In the genomic region with DNA sequence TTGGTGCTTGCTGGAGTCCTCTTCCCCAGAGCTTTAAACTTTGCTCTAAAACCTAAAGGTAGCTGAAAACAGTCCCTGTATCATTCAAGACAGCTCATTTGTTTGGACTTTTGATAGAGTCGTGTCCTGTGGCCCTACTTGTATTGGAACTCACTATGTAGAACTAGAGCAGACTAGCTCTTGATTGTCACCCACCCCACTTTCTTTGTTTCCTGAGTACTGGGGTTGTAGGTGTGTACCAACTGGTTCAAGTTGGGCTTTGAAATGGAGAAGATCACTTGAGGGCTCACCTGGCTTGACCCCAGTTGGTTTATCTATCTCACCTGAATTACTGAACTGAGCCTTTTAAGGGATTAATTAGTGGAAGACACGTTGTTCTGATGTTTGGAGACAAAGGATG, we compare ENCODE assay signal across 30 mouse cellular contexts. TPM values are rescaled to one million over a fixed set of nuclear protein-coding genes. Genes with fewer than 3 reads are reported as not detected.
DNase-seq lines count a peak whose midpoint lies in the region; ATAC-seq and TF ChIP-seq lines count a peak whose summit lies in the region.
"Had no signal": no experiment of that assay in that cellular context is flagged by ENCODE, and none has a peak within 500 bp of the region (broad histone marks: within the 10 kb centered on the region; RNA-seq: fewer than 3 reads in every experiment).

No protein-coding gene starts in this region.

- no peak overlapping the region for H3K9ac ChIP-seq in ES-E14 (ENCODE audit: insufficient read depth, low read depth, low read length, poor library complexity, severe bottlenecking)
- no peak overlapping the region for H3K9ac ChIP-seq in liver, embryonic 11.5 days (ENCODE audit: low read depth, low read length)
- H3K9ac ChIP-seq: embryonic facial prominence, embryonic 13.5 days; embryonic facial prominence, embryonic 15.5 days; forebrain, embryonic 12.5 days had no signal

- in situ Hi-C loops in ES-E14 (cut with MboI; ENCODE audit: low sequenced_read_pairs in 2 of 2, unreplicated experiment in 2 of 2) = no loop called here

- H3K36me3 ChIP-seq in ES-E14 (ENCODE audit: control insufficient read depth, insufficient read depth, low read length, poor library complexity, severe bottlenecking) = no peaks in the 10 kb centered on the region
- no peaks in the 10 kb centered on the region for H3K36me3 ChIP-seq in liver, embryonic 11.5 days (ENCODE audit: control insufficient read depth, insufficient read depth, low read length)
- H3K36me3 ChIP-seq: embryonic facial prominence, embryonic 13.5 days; embryonic facial prominence, embryonic 15.5 days; forebrain, embryonic 10.5 days; forebrain, embryonic 12.5 days had no signal

- 55% methylated on average over 2 of the region's 2 CpGs for WGBS in liver, embryonic 11.5 days

- DNase-seq in ES-E14 (ENCODE audit: low read depth, low spot score) = peak; percentile 44
- DNase-seq in WW6 (ENCODE audit: low read depth, low spot score) = peak; percentile 28
- no peak for DNase-seq in adrenal gland, postnatal 4 days (ENCODE audit: low spot score in 2 of 2)
- no peak for DNase-seq in liver, embryonic 11.5 days (ENCODE audit: low spot score)
- no peak for DNase-seq in left cerebral cortex, postnatal 36 days (ENCODE audit: low spot score in 2 of 2)
- DNase-seq: adrenal gland, adult 8-10 months; adrenal gland, postnatal 14 days; adrenal gland, postnatal 36 days; cerebellum, adult 11 months; cerebellum, adult 18-20 months; cerebellum, adult 8-10 months; cerebellum, adult 9-11 months; cerebellum, postnatal 14 days; cerebellum, postnatal 36 days; embryo, embryonic 11 days had no signal

- intact Hi-C loops in left cerebral cortex, postnatal 36 days (cut with DNase I) = no loop called here

- no peak overlapping the region for H3K4me3 ChIP-seq in ES-E14 (ENCODE audit: insufficient read depth in 1 of 2, low read depth in 1 of 2, low read length in 2 of 2, poor library complexity in 1 of 2, severe bottlenecking in 1 of 2)
- no peak overlapping the region for H3K4me3 ChIP-seq in liver, embryonic 11.5 days (ENCODE audit: low read depth, low read length)
- H3K4me3 ChIP-seq: embryonic facial prominence, embryonic 13.5 days; embryonic facial prominence, embryonic 15.5 days; erythroblast, embryonic 14.5 days; forebrain, embryonic 10.5 days; forebrain, embryonic 12.5 days had no signal

- H3K9me3 ChIP-seq in ES-E14 (ENCODE audit: control insufficient read depth, insufficient read depth, low read depth, low read length) = no peaks in the 10 kb centered on the region
- no peaks in the 10 kb centered on the region for H3K9me3 ChIP-seq in liver, embryonic 11.5 days (ENCODE audit: control insufficient read depth, low read length)
- H3K9me3 ChIP-seq: embryonic facial prominence, embryonic 13.5 days; embryonic facial prominence, embryonic 15.5 days; forebrain, embryonic 10.5 days; forebrain, embryonic 12.5 days had no signal

- no peak overlapping the region for H3K27ac ChIP-seq in ES-E14 (ENCODE audit: insufficient read depth, low read depth, low read length, poor library complexity, severe bottlenecking)
- no peak overlapping the region for H3K27ac ChIP-seq in liver, embryonic 11.5 days (ENCODE audit: low read depth, low read length)
- H3K27ac ChIP-seq: embryonic facial prominence, embryonic 13.5 days; embryonic facial prominence, embryonic 15.5 days; forebrain, embryonic 10.5 days; forebrain, embryonic 12.5 days had no signal

- no peaks in the 10 kb centered on the region for H3K27me3 ChIP-seq in liver, embryonic 11.5 days (replicated peaks; ENCODE audit: control insufficient read depth, insufficient read depth, low read length)
- H3K27me3 ChIP-seq: embryonic facial prominence, embryonic 13.5 days; embryonic facial prominence, embryonic 15.5 days; forebrain, embryonic 12.5 days had no signal

- H3K4me2 ChIP-seq in liver, embryonic 11.5 days = no peak overlapping the region
- H3K4me2 ChIP-seq: embryonic facial prominence, embryonic 13.5 days; embryonic facial prominence, embryonic 15.5 days; forebrain, embryonic 12.5 days had no signal

- ATAC-seq in liver, embryonic 11.5 days (replicated peaks; ENCODE audit: low FRiP score) = no peak
- ATAC-seq: activated CD4-positive, CD25-positive, alpha-beta regulatory T cell, adult 4 months; forebrain, embryonic 14.5 days; forebrain, embryonic 16.5 days had no signal

- no peaks in the 10 kb centered on the region for H3K4me1 ChIP-seq in ES-E14 (ENCODE audit: control insufficient read depth in 2 of 2, insufficient read depth in 2 of 2, low read length in 2 of 2, poor library complexity in 1 of 2)
- H3K4me1 ChIP-seq in liver, embryonic 11.5 days (replicated peaks; ENCODE audit: control insufficient read depth, insufficient read depth, low read length) = no peaks in the 10 kb centered on the region
- H3K4me1 ChIP-seq: embryonic facial prominence, embryonic 13.5 days; embryonic facial prominence, embryonic 15.5 days; forebrain, embryonic 10.5 days; forebrain, embryonic 12.5 days had no signal

TF ChIP-seq in ES-E14, 5 proteins besides CTCF, POLR2A, EP300 and RAD21:
- TF ChIP-seq CHD2 (IDR thresholded peaks at IDR 0.05; ENCODE audit: low read depth, low read length) = no peak
- no peak for TF ChIP-seq HCFC1 (IDR thresholded peaks at IDR 0.05; ENCODE audit: borderline replicate concordance, insufficient read depth, low read length)
- no peak for TF ChIP-seq MAFK (IDR thresholded peaks at IDR 0.05; ENCODE audit: insufficient read depth, low read depth, low read length)
- TF ChIP-seq ZNF384 (IDR thresholded peaks at IDR 0.05; ENCODE audit: low read depth, low read length) = no peak
- TF ChIP-seq ZC3H11A (IDR thresholded peaks at IDR 0.05; ENCODE audit: borderline replicate concordance, low read depth, low read length) = no peak

RNA-seq across cellular contexts. Expression of a gene that starts 11.8 kb away (rescaled TPM):
- total RNA-seq in ES-E14 (2012; rRNA removed) = not detected in 2 replicates
- not detected for total RNA-seq in adrenal gland, postnatal 4 days (2021)
- not detected in 2 replicates for polyA plus RNA-seq in liver, embryonic 11.5 days (2014; fragmentation: Nextera tagmentation; extraction: Ambion mirVana)
- total RNA-seq in left cerebral cortex, postnatal 36 days (2021) = not detected
- total RNA-seq: adrenal gland, adult 18-20 months; adrenal gland, adult 8-10 months; adrenal gland, postnatal 14 days; adrenal gland, postnatal 36 days; common myeloid progenitor, adult 5-6 weeks; MEL had no signal
- polyA plus RNA-seq: brain, embryonic 14.5 days; C2C12; embryonic facial prominence, embryonic 11.5 days; embryonic facial prominence, embryonic 13.5 days; embryonic facial prominence, embryonic 15.5 days; erythroblast, embryonic 14.5 days; forebrain, embryonic 10.5 days; forebrain, embryonic 12.5 days; forebrain, embryonic 14.5 days; forebrain, embryonic 16.5 days; frontal cortex, adult 2 months had no signal

RNA-seq across cellular contexts. Expression of a gene that starts 31.1 kb away (rescaled TPM):
- not detected in 2 replicates for total RNA-seq in ES-E14 (2012; rRNA removed)
- not detected for total RNA-seq in adrenal gland, postnatal 4 days (2021)
- polyA plus RNA-seq in liver, embryonic 11.5 days (2014; fragmentation: Nextera tagmentation; extraction: Ambion mirVana) = not detected in 2 replicates
- not detected for total RNA-seq in left cerebral cortex, postnatal 36 days (2021)
- total RNA-seq: adrenal gland, adult 18-20 months; adrenal gland, adult 8-10 months; adrenal gland, postnatal 14 days; adrenal gland, postnatal 36 days; common myeloid progenitor, adult 5-6 weeks; MEL had no signal
- polyA plus RNA-seq: activated CD4-positive, CD25-positive, alpha-beta regulatory T cell, adult 4 months; brain, embryonic 14.5 days; C2C12; embryonic facial prominence, embryonic 11.5 days; embryonic facial prominence, embryonic 13.5 days; erythroblast, embryonic 14.5 days; forebrain, embryonic 10.5 days; forebrain, embryonic 12.5 days; forebrain, embryonic 14.5 days; forebrain, embryonic 16.5 days; frontal cortex, adult 2 months had no signal

RNA-seq across cellular contexts. Expression of a gene that starts 46.1 kb away (rescaled TPM):
- total RNA-seq in ES-E14 (2012; rRNA removed) = not detected in 2 replicates
- total RNA-seq in adrenal gland, postnatal 4 days (2021) = not detected
- not detected in 2 replicates for polyA plus RNA-seq in liver, embryonic 11.5 days (2014; fragmentation: Nextera tagmentation; extraction: Ambion mirVana)
- not detected for total RNA-seq in left cerebral cortex, postnatal 36 days (2021)
- total RNA-seq: adrenal gland, adult 18-20 months; adrenal gland, adult 8-10 months; adrenal gland, postnatal 14 days; adrenal gland, postnatal 36 days; common myeloid progenitor, adult 5-6 weeks; MEL had no signal
- polyA plus RNA-seq: activated CD4-positive, CD25-positive, alpha-beta regulatory T cell, adult 4 months; brain, embryonic 14.5 days; embryonic facial prominence, embryonic 11.5 days; embryonic facial prominence, embryonic 13.5 days; embryonic facial prominence, embryonic 15.5 days; erythroblast, embryonic 14.5 days; forebrain, embryonic 10.5 days; forebrain, embryonic 12.5 days; forebrain, embryonic 14.5 days; forebrain, embryonic 16.5 days; frontal cortex, adult 2 months had no signal

Comparison
In these comparisons a context has a peak if more than half of its experiments do, and no peak if none do; other contexts are left out.
1. DNase-seq: peak in ES-E14 (single experiment) and WW6 (single experiment); none in adrenal gland, postnatal 4 days (0 of 2), liver, embryonic 11.5 days (single experiment) and left cerebral cortex, postnatal 36 days (0 of 2).